Mouse (Mus musculus) heart, embryonic 11.5 days (tissue): ENCODE results near the gene Cacnb3. TPM values are rescaled to one million over a fixed set of nuclear protein-coding genes. Genes with fewer than 3 reads are reported as not detected.

ENCODE experiments used
- ATAC-seq: fragments of 200-750 bp; cut with Nextera tagmentation; replicated peaks from 2 replicates; pipeline ENCODE4 v1.8.0; 2017; ENCODE audit warnings: moderate library complexity; ENCODE audit not compliant: insufficient number of reproducible peaks, low FRiP score, low TSS enrichment
- H3K27ac ChIP-seq: fragments of 300-500 bp; sonication (generic); 2 replicates; pipeline ENCODE4 v1.5.1; 2014; ENCODE audit warnings: mild to moderate bottlenecking, low read depth, low read length
- H3K27me3 ChIP-seq: fragments of 300-500 bp; sonication (generic); 2 replicates; pipeline ENCODE4 v1.6.1; 2014; ENCODE audit warnings: mild to moderate bottlenecking, low read length, mixed read lengths; ENCODE audit not compliant: control insufficient read depth, insufficient read depth
- H3K36me3 ChIP-seq: fragments of 300-500 bp; sonication (generic); 2 replicates; pipeline ENCODE4 v1.6.1; 2014; ENCODE audit warnings: mild to moderate bottlenecking, low read length, moderate library complexity, mixed read lengths; ENCODE audit not compliant: control insufficient read depth, insufficient read depth
- H3K4me1 ChIP-seq: fragments of 300-500 bp; sonication (generic); 2 replicates; pipeline ENCODE4 v1.6.1; 2014; ENCODE audit warnings: low read length; ENCODE audit not compliant: control insufficient read depth, insufficient read depth
- H3K4me2 ChIP-seq: fragments of 300-500 bp; sonication (generic); 2 replicates; pipeline ENCODE4 v1.6.1; 2014; ENCODE audit warnings: mild to moderate bottlenecking, moderate library complexity
- H3K4me3 ChIP-seq: fragments of 300-500 bp; sonication (generic); 2 replicates; pipeline ENCODE4 v1.5.1; 2014; ENCODE audit warnings: low read depth, low read length
- H3K9ac ChIP-seq: fragments of 300-500 bp; sonication (generic); 2 replicates; pipeline ENCODE4 v1.6.1; 2014; ENCODE audit warnings: mild to moderate bottlenecking, low read depth, low read length, moderate library complexity
- H3K9me3 ChIP-seq: fragments of 300-500 bp; sonication (generic); replicated peaks from 2 replicates; pipeline ENCODE4 v1.6.1; 2016; ENCODE audit warnings: low read length; ENCODE audit not compliant: control insufficient read depth
- WGBS: fragments of 180-500 bp; shearing (Covaris S2); extraction: QIAGEN DNeasy Blood & Tissue Kit; methylation state at CpG from one replicate; pipeline ENCODE4 v1.1.7; 2014; ENCODE audit not compliant: insufficient replicate concordance; 5-methylcytosine and 5-hydroxymethylcytosine counted together
- polyA plus RNA-seq: library from polyadenylated mRNA; unstranded; fragments of >200 nt; fragmentation: Nextera tagmentation; extraction: Ambion mirVana; gene quantifications from 2 replicates; pipeline ENCODE4 v1.2.1, GENCODE M21; 2014

Gene Cacnb3
- polyA plus RNA-seq, 1 experiment from 2014 or later: 9.8 TPM

DNA sequence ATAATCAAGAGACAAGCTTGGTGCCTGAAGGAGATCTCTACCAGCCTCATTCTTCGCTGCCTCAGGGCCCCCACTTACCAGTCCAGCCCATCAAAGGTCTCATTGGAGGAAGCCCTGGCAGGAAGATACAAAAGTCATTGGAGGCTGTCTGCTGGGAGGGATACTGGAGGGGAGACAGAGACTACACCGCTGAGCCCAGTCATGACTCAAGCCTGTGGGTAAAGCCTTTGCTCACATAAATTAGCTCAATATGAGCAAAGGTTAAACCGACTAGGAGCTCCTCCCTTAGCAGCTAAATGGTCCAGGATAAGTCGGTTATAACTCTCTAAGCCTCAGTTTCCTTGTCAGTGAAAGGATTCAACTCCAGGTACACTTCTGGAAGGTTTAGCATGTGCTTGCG lies 35.6 kb upstream of the Cacnb3 start:
- H3K9ac ChIP-seq: no peak overlapping the region
- H3K27me3 ChIP-seq: no peaks in the 10 kb centered on the region
- WGBS: 87% methylated on average over 5 of the region's 5 CpGs
- no peak overlapping the region for H3K27ac ChIP-seq
- H3K4me2 ChIP-seq: no peak overlapping the region
- 0 out of 2 replicates have a peak, but pooled peaks cover under 1% of the 10 kb centered on the region for H3K4me1 ChIP-seq
- H3K4me3 ChIP-seq: no peak overlapping the region
- H3K36me3 ChIP-seq: peaks cover 74% of the 10 kb centered on the region
- no peaks in the 10 kb centered on the region for H3K9me3 ChIP-seq
- ATAC-seq: no peak

DNA sequence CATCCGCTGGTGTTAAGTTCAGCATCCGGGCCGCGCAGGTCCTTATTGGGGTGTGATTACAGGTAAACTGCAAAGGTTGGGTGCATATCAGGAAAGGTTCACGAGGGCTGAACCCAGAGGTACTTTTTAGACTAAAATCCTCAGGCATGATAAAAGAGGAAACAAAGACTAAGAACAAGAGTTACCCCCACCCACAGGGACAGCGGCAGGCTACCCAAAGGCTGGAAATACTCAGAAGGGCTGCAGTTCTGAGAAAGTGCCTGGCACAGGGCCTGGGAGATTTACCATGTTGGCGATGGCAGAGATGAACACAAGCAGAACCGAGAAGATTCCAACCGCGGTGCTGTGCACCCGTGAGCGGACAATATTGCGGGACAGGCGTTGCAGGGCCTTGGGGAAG lies 34.0 kb upstream of the Cacnb3 start:
- no peaks in the 10 kb centered on the region for H3K9me3 ChIP-seq
- 89% methylated on average over 14 of the region's 14 CpGs for WGBS
- no peak overlapping the region for H3K4me3 ChIP-seq
- H3K4me2 ChIP-seq: no peak overlapping the region
- H3K27me3 ChIP-seq: no peaks in the 10 kb centered on the region
- no peak overlapping the region for H3K27ac ChIP-seq
- ATAC-seq: no peak
- H3K9ac ChIP-seq: no peak overlapping the region
- peaks cover 78% of the 10 kb centered on the region for H3K36me3 ChIP-seq
- H3K4me1 ChIP-seq: peaks cover 16% of the 10 kb centered on the region

DNA sequence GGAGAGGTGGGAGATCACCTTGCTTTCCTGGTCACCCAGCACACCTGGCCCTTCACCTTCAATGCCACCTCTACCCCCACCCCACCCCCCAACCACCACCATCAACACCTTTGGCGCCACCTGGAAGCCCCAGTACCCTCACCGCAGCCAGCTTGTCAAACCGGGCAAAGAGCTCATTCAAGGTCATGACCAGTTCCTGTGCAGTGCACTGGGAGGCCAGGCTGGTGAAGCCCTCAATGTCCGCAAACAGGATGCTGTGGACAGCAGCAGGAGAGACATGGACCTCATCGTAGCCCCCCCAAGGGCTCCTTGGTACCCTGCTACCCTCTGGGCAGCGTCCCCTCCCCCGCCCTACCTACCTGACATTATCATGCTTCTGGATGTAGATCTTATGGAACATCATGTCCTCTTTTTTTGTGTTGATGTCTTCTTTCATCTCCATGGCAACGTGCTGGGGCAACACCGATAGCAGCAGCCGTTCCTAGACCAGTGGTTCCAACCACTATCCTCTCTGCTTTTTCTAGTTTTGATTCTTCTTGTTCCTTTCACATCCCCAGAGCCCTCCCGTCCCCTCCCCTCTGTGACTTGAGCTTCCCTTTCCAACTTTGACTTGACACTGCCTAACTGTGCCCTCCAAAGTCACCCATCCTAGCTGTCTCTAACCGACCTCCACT lies 30.5 kb upstream of the Cacnb3 start:
- H3K9me3 ChIP-seq: no peaks in the 10 kb centered on the region
- 0 out of 2 replicates have a peak overlapping the region, but pooled peaks have one; percentile 15 for H3K27ac ChIP-seq
- H3K4me3 ChIP-seq: no peak overlapping the region
- no peak overlapping the region for H3K4me2 ChIP-seq
- no peak overlapping the region for H3K9ac ChIP-seq
- H3K27me3 ChIP-seq: no peaks in the 10 kb centered on the region
- 78% methylated on average over 12 of the region's 12 CpGs for WGBS
- H3K36me3 ChIP-seq: peaks cover 59% of the 10 kb centered on the region
- H3K4me1 ChIP-seq: peaks cover 52% of the 10 kb centered on the region
- no peak for ATAC-seq

DNA sequence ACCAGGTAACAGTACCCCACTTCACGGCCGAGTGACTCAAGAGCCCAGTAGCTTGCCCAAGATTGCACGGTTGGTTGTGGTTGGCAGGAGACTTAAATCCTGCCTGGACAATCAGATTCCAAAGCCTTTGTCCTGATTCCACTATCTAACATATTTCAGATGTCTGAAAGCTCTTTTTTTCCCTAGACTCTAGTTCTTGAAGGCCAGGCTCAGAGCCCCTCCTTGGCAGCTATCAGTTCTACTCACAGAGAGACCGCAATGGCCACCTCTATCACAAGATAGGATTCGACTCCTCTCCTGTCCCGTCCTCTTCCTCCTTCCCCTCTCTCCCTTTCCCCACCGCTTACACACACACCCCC lies 28.8 kb upstream of the Cacnb3 start:
- Histone ChIP-seq H3K4me2 (peak overlapping the region; percentile 59), H3K27me3 (no peaks in the 10 kb centered on the region), H3K4me3 (peak overlapping the region; percentile 33), H3K27ac (peak overlapping the region; percentile 87), H3K9me3 (no peaks in the 10 kb centered on the region), H3K4me1 (peaks cover 66% of the 10 kb centered on the region), H3K36me3 (peaks cover 48% of the 10 kb centered on the region), H3K9ac (peak overlapping the region; percentile 66)
- WGBS: 33% methylated on average over 7 of the region's 7 CpGs
- no peak for ATAC-seq

DNA sequence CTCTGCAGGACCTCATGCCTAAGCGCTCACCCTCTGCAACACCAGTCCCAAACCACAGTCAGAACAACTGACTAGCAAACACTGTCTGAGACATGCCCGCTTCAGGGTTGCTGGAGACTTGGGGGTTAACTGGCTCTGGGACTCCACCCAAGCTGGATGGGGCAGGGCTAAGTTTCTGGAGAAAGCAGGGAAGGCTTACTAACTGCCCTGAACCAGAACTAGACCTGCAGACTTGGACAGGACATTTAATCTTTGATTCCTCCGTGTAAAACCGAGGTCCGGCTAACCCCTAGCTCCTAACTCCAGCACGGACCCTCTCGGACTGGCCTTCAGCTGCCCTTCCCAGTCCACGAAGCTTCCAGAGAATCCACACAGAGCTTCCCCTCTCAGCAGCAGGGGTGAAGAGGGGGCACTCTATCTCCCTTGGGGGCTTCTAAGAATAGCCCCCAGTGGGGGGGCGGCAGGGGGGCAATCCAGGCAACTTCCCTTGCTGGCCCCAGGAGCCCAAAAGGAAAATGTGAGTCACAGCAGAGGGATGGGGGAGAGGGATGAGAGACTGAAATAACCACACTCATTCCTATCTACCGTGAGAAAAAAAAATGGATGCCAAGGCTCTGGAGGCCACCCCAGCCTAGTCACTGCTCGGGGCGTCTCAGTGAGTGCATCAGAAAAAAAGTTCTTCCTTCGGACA lies 28.3 kb upstream of the Cacnb3 start:
- Histone ChIP-seq H3K9ac (peak overlapping the region; percentile 66), H3K27me3 (no peaks in the 10 kb centered on the region), H3K27ac (peak overlapping the region; percentile 87), H3K36me3 (peaks cover 43% of the 10 kb centered on the region), H3K4me1 (peaks cover 71% of the 10 kb centered on the region), H3K4me3 (peak overlapping the region; percentile 33), H3K4me2 (peak overlapping the region; percentile 59), H3K9me3 (no peaks in the 10 kb centered on the region)
- WGBS: 12% methylated on average over 13 of the region's 13 CpGs
- ATAC-seq: peak; percentile 46

DNA sequence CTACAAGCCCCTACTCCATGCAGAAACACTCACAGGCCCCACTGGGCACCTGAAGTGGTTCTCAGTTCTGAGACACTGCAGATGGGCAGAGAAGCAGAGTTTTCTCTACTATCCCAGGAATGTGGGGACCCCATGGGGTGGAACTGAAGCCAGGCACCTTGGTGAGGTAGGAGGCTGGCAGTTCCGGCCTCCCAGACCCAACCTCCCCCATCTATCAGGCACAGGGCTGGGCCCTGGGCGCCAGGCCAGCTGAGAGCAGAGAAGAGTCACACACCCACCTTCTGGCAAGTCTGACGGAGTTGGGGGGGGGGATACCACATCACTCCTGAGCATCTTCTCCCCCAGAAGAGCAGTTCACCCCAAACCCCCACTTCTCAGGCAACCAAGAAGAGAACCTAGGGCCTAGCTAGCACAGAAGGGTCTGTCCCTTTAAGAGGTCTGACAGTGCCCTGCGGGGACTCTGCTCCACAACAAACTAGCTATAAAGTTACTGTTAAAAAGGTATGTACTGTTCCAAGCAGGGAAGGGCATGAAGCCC lies 27.6 kb upstream of the Cacnb3 start:
- WGBS: 20% methylated on average over 4 of the region's 4 CpGs
- H3K4me1 ChIP-seq: peaks cover 72% of the 10 kb centered on the region
- 0 out of 2 replicates have a peak, but pooled peaks have one; percentile 15 for ATAC-seq
- peaks cover 36% of the 10 kb centered on the region for H3K36me3 ChIP-seq
- peak overlapping the region; percentile 59 for H3K4me2 ChIP-seq
- H3K4me3 ChIP-seq: peak overlapping the region; percentile 33
- no peaks in the 10 kb centered on the region for H3K27me3 ChIP-seq
- peak overlapping the region; percentile 66 for H3K9ac ChIP-seq
- H3K27ac ChIP-seq: peak overlapping the region; percentile 87
- no peaks in the 10 kb centered on the region for H3K9me3 ChIP-seq

DNA sequence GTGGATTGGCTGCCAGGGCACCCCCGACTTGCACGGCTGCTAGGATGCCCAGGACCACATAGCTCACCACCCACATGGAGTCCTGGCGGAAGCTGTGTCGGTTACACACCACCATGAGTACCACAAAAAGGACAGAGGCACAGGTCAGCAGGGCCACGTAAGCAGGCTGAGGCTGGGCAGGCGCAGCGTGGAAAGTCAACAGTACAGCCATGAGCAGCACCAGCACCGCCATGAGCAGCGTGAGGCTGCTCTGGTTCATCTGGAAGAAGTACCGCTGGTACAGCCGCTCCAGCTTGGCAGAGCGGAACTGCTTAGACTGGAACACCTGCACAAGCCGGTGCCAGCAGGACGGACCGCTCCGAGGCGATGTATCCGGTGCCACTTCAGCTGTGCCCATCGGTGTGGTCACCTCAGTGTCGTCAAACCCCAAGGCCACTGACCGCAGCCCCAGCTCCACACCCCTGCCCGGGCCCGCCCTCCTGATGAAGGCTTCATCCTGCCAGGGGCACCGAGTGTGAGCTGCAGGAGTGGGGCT lies 26.5 kb upstream of the Cacnb3 start:
- H3K27me3 ChIP-seq: no peaks in the 10 kb centered on the region

DNA sequence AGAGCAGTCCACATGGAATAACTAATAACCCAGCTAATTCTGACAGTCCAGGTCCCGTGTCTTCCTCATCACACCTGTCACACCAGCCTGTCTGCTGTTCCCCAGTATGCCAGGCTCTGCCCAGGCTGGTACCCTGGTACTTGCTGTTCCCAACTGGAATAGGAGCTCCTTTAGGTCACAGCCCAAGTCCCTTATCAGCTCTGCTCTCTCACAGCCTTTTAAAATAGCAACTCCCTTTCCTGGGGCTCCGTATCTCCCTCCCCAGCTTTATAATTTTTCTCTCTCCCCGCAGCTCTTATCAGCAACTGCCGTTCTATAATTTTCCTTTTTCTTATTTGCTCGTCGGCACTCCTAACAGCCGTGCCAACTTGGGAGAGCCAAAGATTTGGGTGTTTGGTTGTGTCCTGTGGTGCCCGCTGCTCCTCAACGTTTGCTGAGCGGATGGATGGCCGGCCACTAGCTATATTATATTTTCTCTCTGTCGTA lies 24.5 kb upstream of the Cacnb3 start:
- Histone ChIP-seq H3K27ac (peak overlapping the region; percentile 95), H3K4me1 (peaks cover 64% of the 10 kb centered on the region), H3K4me2 (peak overlapping the region; percentile 75), H3K4me3 (peak overlapping the region; percentile 93), H3K9me3 (no peaks in the 10 kb centered on the region), H3K27me3 (no peaks in the 10 kb centered on the region), H3K9ac (peak overlapping the region; percentile 75), H3K36me3 (peaks cover 13% of the 10 kb centered on the region)
- ATAC-seq: no peak
- 32% methylated on average over 12 of the region's 12 CpGs for WGBS

More for the DNA sequence above, 26.5 kb upstream of the Cacnb3 start:
- ATAC-seq: no peak
- Histone ChIP-seq H3K4me2 (peak overlapping the region; percentile 59), H3K4me1 (peaks cover 72% of the 10 kb centered on the region), H3K4me3 (peak overlapping the region; percentile 33), H3K36me3 (peaks cover 27% of the 10 kb centered on the region), H3K9ac (peak overlapping the region; percentile 66), H3K9me3 (no peaks in the 10 kb centered on the region), H3K27ac (peak overlapping the region; percentile 87)
- 86% methylated on average over 24 of the region's 24 CpGs for WGBS
